Mouse (Mus musculus) intestine, embryonic 16.5 days (tissue): ENCODE measurements at regions not wholly inside any gene's neighbourhood (a gene's known extent, or its start where the extent isn't known, plus 50 kb on each side); places are given as distances from the start of the nearest gene placed in this dataset.
A peak's percentile ranks its signal among the peaks of the same experiment; 100 is the strongest.

Experiments
- ATAC-seq: fragments of 200-750 bp; cut with Nextera tagmentation; 2 replicates; pipeline ENCODE4 v1.8.0; 2017; ENCODE audit warnings: moderate TSS enrichment, moderate library complexity
- H3K27ac ChIP-seq: fragments of 300-500 bp; sonication (generic); 2 replicates; pipeline ENCODE4 v1.5.1; 2014; ENCODE audit warnings: mild to moderate bottlenecking, low read length
- H3K27me3 ChIP-seq: fragments of 300-500 bp; sonication (generic); replicated peaks from 2 replicates; pipeline ENCODE4 v1.6.1; 2014; ENCODE audit warnings: low read length, control low read depth, mixed read lengths; ENCODE audit not compliant: control insufficient read depth, insufficient read depth
- H3K36me3 ChIP-seq: fragments of 300-500 bp; sonication (generic); 2 replicates; pipeline ENCODE4 v1.6.1; 2014; ENCODE audit warnings: low read length, control low read depth; ENCODE audit not compliant: control insufficient read depth, insufficient read depth
- H3K4me1 ChIP-seq: fragments of 300-500 bp; sonication (generic); 2 replicates; pipeline ENCODE4 v1.6.1; 2014; ENCODE audit warnings: low read length, control low read depth, mixed read lengths; ENCODE audit not compliant: control insufficient read depth, insufficient read depth
- H3K4me2 ChIP-seq: fragments of 300-500 bp; sonication (generic); 2 replicates; pipeline ENCODE4 v1.6.1; 2014; ENCODE audit warnings: low read depth, low read length, control low read depth
- H3K4me3 ChIP-seq: fragments of 300-500 bp; sonication (generic); 2 replicates; pipeline ENCODE4 v1.5.1; 2014; ENCODE audit warnings: mild to moderate bottlenecking, low read length
- H3K9ac ChIP-seq: fragments of 300-500 bp; sonication (generic); 2 replicates; pipeline ENCODE4 v1.6.1; 2014; ENCODE audit warnings: low read depth, low read length
- H3K9me3 ChIP-seq: fragments of 300-500 bp; sonication (generic); 2 replicates; pipeline ENCODE4 v1.6.1; 2016; ENCODE audit warnings: low read length, control low read depth; ENCODE audit not compliant: control insufficient read depth
- WGBS: fragments of 180-500 bp; shearing (Covaris S2); extraction: QIAGEN DNeasy Blood & Tissue Kit; methylation state at CpG from one replicate; pipeline ENCODE4 v1.1.7; 2014; 5-methylcytosine and 5-hydroxymethylcytosine counted together

- no peak for ATAC-seq
- Histone ChIP-seq H3K36me3 (no peaks in the 10 kb centered on the region), H3K4me2 (no peak overlapping the region), H3K27me3 (no peaks in the 10 kb centered on the region), H3K9ac (no peak overlapping the region), H3K27ac (no peak overlapping the region), H3K4me1 (no peaks in the 10 kb centered on the region), H3K9me3 (no peaks in the 10 kb centered on the region), H3K4me3 (no peak overlapping the region)
- 74% methylated on average over 5 of the region's 5 CpGs for WGBS
Observed at GRCm38 (mm10) chr3:9901663-9902062, 186.2 kb upstream of the Gm9833 start.

GRCm38 (mm10) chr3:9913357-9913756 lies 174.6 kb upstream of the Gm9833 start:
- H3K9ac ChIP-seq = no peak overlapping the region
- H3K27ac ChIP-seq = no peak overlapping the region
- no peak overlapping the region for H3K4me3 ChIP-seq
- no peak for ATAC-seq
- H3K9me3 ChIP-seq = no peaks in the 10 kb centered on the region
- H3K4me1 ChIP-seq = no peaks in the 10 kb centered on the region
- H3K4me2 ChIP-seq = no peak overlapping the region
- no peaks in the 10 kb centered on the region for H3K36me3 ChIP-seq
- no peaks in the 10 kb centered on the region for H3K27me3 ChIP-seq
- 88% methylated on average over 1 of the region's 1 CpGs for WGBS

- Histone ChIP-seq H3K36me3 (no peaks in the 10 kb centered on the region), H3K4me2 (no peak overlapping the region), H3K4me1 (no peaks in the 10 kb centered on the region), H3K9me3 (no peaks in the 10 kb centered on the region), H3K27me3 (no peaks in the 10 kb centered on the region), H3K4me3 (no peak overlapping the region), H3K9ac (no peak overlapping the region), H3K27ac (no peak overlapping the region)
- peak; percentile 44; the same call in 1 of the 2 replicates for ATAC-seq
- WGBS = 72% methylated on average over 7 of the region's 7 CpGs
Observed at GRCm38 (mm10) chr3:9916538-9917106, 171.3 kb upstream of the Gm9833 start.

DNA sequence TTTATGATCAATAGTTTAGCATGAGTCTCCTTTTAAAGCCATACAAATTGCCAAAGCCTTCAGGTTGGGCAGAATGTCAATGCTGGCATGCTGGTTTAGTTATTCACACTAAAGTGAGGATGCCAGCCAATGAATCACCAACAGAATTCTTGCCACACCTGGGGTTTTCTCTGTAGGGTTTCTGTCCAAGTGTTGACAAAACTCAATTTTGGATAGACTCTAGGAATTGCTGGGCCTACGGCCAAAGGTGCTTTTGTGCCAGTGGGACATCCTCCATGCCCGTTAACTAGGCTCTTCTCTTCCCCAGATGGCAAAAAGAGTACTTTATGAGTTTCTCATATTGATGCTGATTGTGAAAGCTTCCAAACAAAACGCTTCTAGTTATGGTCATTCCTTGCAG lies 167.6 kb upstream of the Gm9833 start:
- 85% methylated on average over 3 of the region's 3 CpGs for WGBS

GRCm38 (mm10) chr3:9921730-9922129 lies 166.2 kb upstream of the Gm9833 start:
- Histone ChIP-seq H3K9me3 (no peaks in the 10 kb centered on the region), H3K27me3 (no peaks in the 10 kb centered on the region), H3K27ac (no peak overlapping the region), H3K4me1 (no peaks in the 10 kb centered on the region), H3K4me3 (no peak overlapping the region), H3K36me3 (no peaks in the 10 kb centered on the region), H3K4me2 (no peak overlapping the region), H3K9ac (no peak overlapping the region)
- WGBS = 79% methylated on average over 1 of the region's 1 CpGs
- ATAC-seq = no peak

More for the DNA sequence above, 167.6 kb upstream of the Gm9833 start:
- H3K9ac ChIP-seq = no peak overlapping the region
- no peaks in the 10 kb centered on the region for H3K9me3 ChIP-seq
- ATAC-seq = no peak
- H3K4me2 ChIP-seq = no peak overlapping the region
- H3K27ac ChIP-seq = no peak overlapping the region
- H3K4me1 ChIP-seq = no peaks in the 10 kb centered on the region
- H3K4me3 ChIP-seq = no peak overlapping the region
- H3K36me3 ChIP-seq = no peaks in the 10 kb centered on the region
- no peaks in the 10 kb centered on the region for H3K27me3 ChIP-seq

GRCm38 (mm10) chr3:9922541-9923046 lies 165.3 kb upstream of the Gm9833 start:
- no peaks in the 10 kb centered on the region for H3K36me3 ChIP-seq
- H3K9me3 ChIP-seq = no peaks in the 10 kb centered on the region
- ATAC-seq = no peak
- no peaks in the 10 kb centered on the region for H3K4me1 ChIP-seq
- no peaks in the 10 kb centered on the region for H3K27me3 ChIP-seq
- WGBS = 91% methylated on average over 10 of the region's 10 CpGs
- no peak overlapping the region for H3K27ac ChIP-seq
- no peak overlapping the region for H3K9ac ChIP-seq
- H3K4me2 ChIP-seq = no peak overlapping the region
- H3K4me3 ChIP-seq = no peak overlapping the region

DNA sequence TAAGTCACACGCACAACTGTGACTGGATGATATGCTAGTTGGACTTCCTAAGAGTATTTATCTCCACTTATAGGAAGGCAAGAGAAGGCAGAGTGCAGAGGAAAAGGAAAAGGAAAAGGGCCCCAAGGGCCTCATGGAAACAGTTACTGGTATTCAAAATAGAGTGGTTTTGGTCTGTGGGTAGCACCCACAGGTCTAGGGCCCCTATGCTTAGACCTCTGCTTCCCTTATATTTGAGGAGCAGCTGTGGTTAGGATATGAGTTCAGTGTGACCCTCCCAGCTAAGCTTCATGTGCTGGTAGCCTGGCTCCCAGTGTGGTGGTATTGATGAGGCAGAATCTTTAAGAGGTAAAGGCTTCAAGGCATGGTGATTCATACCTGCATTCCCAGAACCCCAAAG lies 163.3 kb upstream of the Gm9833 start:
- Histone ChIP-seq H3K4me1 (no peaks in the 10 kb centered on the region), H3K4me2 (no peak overlapping the region), H3K36me3 (no peaks in the 10 kb centered on the region), H3K4me3 (no peak overlapping the region), H3K27me3 (no peaks in the 10 kb centered on the region), H3K9me3 (no peaks in the 10 kb centered on the region), H3K27ac (no peak overlapping the region), H3K9ac (no peak overlapping the region)
- WGBS = 90% methylated on average over 1 of the region's 1 CpGs
- no peak for ATAC-seq

GRCm38 (mm10) chr3:9936853-9937441 lies 151.0 kb upstream of the Gm9833 start:
- no peak for ATAC-seq
- WGBS = 74% methylated on average over 8 of the region's 8 CpGs
- Histone ChIP-seq H3K36me3 (no peaks in the 10 kb centered on the region), H3K4me2 (no peak overlapping the region), H3K27me3 (no peaks in the 10 kb centered on the region), H3K4me1 (no peaks in the 10 kb centered on the region), H3K27ac (no peak overlapping the region), H3K9me3 (no peaks in the 10 kb centered on the region), H3K9ac (no peak overlapping the region), H3K4me3 (no peak overlapping the region)

DNA sequence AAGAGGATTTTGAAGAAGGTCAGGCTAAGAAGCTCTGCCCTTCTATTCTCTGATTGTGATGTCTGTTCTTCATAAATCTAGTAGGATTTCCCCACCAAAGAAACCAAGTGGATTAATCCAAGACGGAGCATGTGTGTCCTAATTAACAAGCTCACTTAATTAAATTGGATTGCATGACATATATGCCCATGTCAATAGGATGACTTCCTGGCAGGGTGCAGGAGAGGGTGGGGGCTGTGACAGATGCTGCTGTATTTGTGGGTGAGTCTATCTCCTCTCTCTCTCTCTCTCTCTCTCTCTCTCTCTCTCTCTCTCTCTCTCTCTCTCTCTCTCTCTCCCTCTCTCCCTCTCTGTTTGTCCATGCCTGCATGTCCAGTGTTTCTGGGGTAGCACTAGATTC lies 149.3 kb upstream of the Gm9833 start:
- H3K36me3 ChIP-seq = no peaks in the 10 kb centered on the region
- 81% methylated on average over 1 of the region's 1 CpGs for WGBS
- no peaks in the 10 kb centered on the region for H3K27me3 ChIP-seq
- H3K27ac ChIP-seq = no peak overlapping the region
- no peak overlapping the region for H3K4me3 ChIP-seq
- no peak overlapping the region for H3K4me2 ChIP-seq
- ATAC-seq = no peak
- H3K9me3 ChIP-seq = no peaks in the 10 kb centered on the region
- no peak overlapping the region for H3K9ac ChIP-seq
- H3K4me1 ChIP-seq = no peaks in the 10 kb centered on the region

- Histone ChIP-seq H3K4me3 (no peak overlapping the region), H3K27ac (no peak overlapping the region), H3K4me1 (no peaks in the 10 kb centered on the region), H3K9ac (no peak overlapping the region), H3K9me3 (no peaks in the 10 kb centered on the region), H3K4me2 (no peak overlapping the region), H3K36me3 (no peaks in the 10 kb centered on the region), H3K27me3 (no peaks in the 10 kb centered on the region)
- ATAC-seq = no peak
- WGBS = 90% methylated on average over 5 of the region's 5 CpGs
Observed at GRCm38 (mm10) chr3:9942631-9943030, 145.3 kb upstream of the Gm9833 start.
